Mouse (Mus musculus) heart, embryonic 12.5 days (tissue): ENCODE data around the gene Dlst. TPM values are rescaled to one million over a fixed set of nuclear protein-coding genes. Genes with fewer than 3 reads are reported as not detected.

Experiments
- ATAC-seq: fragments of 200-750 bp; cut with Nextera tagmentation; 2 replicates; pipeline ENCODE4 v1.8.0; 2017; ENCODE audit warnings: moderate TSS enrichment, moderate library complexity; ENCODE audit not compliant: insufficient number of reproducible peaks, low FRiP score
- H3K27ac ChIP-seq: fragments of 300-500 bp; sonication (generic); 2 replicates; pipeline ENCODE4 v1.5.1; 2016; ENCODE audit warnings: mild to moderate bottlenecking, moderate library complexity; ENCODE audit not compliant: poor library complexity, severe bottlenecking
- H3K27me3 ChIP-seq: fragments of 300-500 bp; sonication (generic); replicated peaks from 2 replicates; pipeline ENCODE4 v1.6.1; 2016; ENCODE audit warnings: mild to moderate bottlenecking, moderate library complexity
- H3K36me3 ChIP-seq: fragments of 300-500 bp; sonication (generic); 2 replicates; pipeline ENCODE4 v1.6.1; 2016; ENCODE audit warnings: mild to moderate bottlenecking, moderate library complexity
- H3K4me1 ChIP-seq: fragments of 300-500 bp; sonication (generic); replicated peaks from 2 replicates; pipeline ENCODE4 v1.6.1; 2016; ENCODE audit warnings: mild to moderate bottlenecking
- H3K4me2 ChIP-seq: fragments of 300-500 bp; sonication (generic); 2 replicates; pipeline ENCODE4 v1.6.1; 2016; ENCODE audit warnings: mild to moderate bottlenecking, moderate library complexity
- H3K4me3 ChIP-seq: fragments of 300-500 bp; sonication (generic); 2 replicates; pipeline ENCODE4 v1.5.1; 2016; ENCODE audit warnings: mild to moderate bottlenecking
- H3K9ac ChIP-seq: fragments of 300-500 bp; sonication (generic); 2 replicates; pipeline ENCODE4 v1.6.1; 2016; ENCODE audit warnings: mild to moderate bottlenecking, moderate library complexity
- H3K9me3 ChIP-seq: fragments of 300-500 bp; sonication (generic); replicated peaks from 2 replicates; pipeline ENCODE4 v1.6.1; 2016; ENCODE audit warnings: mild to moderate bottlenecking, moderate library complexity
- WGBS: fragments of 180-500 bp; shearing (Covaris S2); methylation state at CpG from one replicate; pipeline ENCODE4 v1.1.7; 2016; 5-methylcytosine and 5-hydroxymethylcytosine counted together
- polyA plus RNA-seq: library from polyadenylated mRNA; unstranded; fragments of >200 nt; fragmentation: Nextera tagmentation; extraction: Ambion mirVana; gene quantifications from 2 replicates; pipeline ENCODE4 v1.2.1, GENCODE M21; 2016

Gene Dlst
- polyA plus RNA-seq, 1 experiment from 2014 or later: 197 TPM

- no peak overlapping the region for H3K4me2 ChIP-seq
Observed at GRCm38 (mm10) chr12:85170284-85170947, 59.8 kb downstream of the Dlst start.

GRCm38 (mm10) chr12:85170948-85171307 lies 60.3 kb downstream of the Dlst start:
- no peak for ATAC-seq
- Histone ChIP-seq H3K4me3 (no peak overlapping the region), H3K36me3 (peaks cover 13% of the 10 kb centered on the region), H3K4me2 (no peak overlapping the region), H3K9ac (no peak overlapping the region), H3K4me1 (peaks cover 48% of the 10 kb centered on the region), H3K27ac (no peak overlapping the region), H3K9me3 (no peaks in the 10 kb centered on the region), H3K27me3 (0 out of 2 replicates have a peak, but pooled peaks cover 3% of the 10 kb centered on the region)
- whole genome bisulfite sequencing: 67% methylated on average over 3 of the region's 3 CpGs

More at GRCm38 (mm10) chr12:85170284-85170947, 59.8 kb downstream of the Dlst start:
- H3K36me3 ChIP-seq: peaks cover 14% of the 10 kb centered on the region
- no peak overlapping the region for H3K4me3 ChIP-seq
- H3K4me1 ChIP-seq: peaks cover 43% of the 10 kb centered on the region
- H3K27me3 ChIP-seq: 0 out of 2 replicates have a peak, but pooled peaks cover 3% of the 10 kb centered on the region
- no peak overlapping the region for H3K27ac ChIP-seq
- 73% methylated on average over 11 of the region's 11 CpGs for WGBS
- H3K9me3 ChIP-seq: no peaks in the 10 kb centered on the region
- ATAC-seq: no peak
- H3K9ac ChIP-seq: no peak overlapping the region

- WGBS: 53% methylated on average over 7 of the region's 7 CpGs
- Histone ChIP-seq H3K4me3 (no peak overlapping the region), H3K9ac (no peak overlapping the region), H3K4me1 (peaks cover 64% of the 10 kb centered on the region), H3K27me3 (peaks cover 11% of the 10 kb centered on the region), H3K9me3 (no peaks in the 10 kb centered on the region), H3K36me3 (no peaks in the 10 kb centered on the region; the same call in 1 of the 2 replicates), H3K27ac (no peak overlapping the region), H3K4me2 (peak overlapping the region; percentile 8; the same call in 1 of the 2 replicates)
- no peak for ATAC-seq
Observed at GRCm38 (mm10) chr12:85174016-85174415, 63.4 kb downstream of the Dlst start.

- 24% methylated on average over 16 of the region's 16 CpGs for WGBS
- H3K4me1 ChIP-seq: peaks cover 56% of the 10 kb centered on the region
Observed at GRCm38 (mm10) chr12:85175087-85175675, 64.5 kb downstream of the Dlst start.

GRCm38 (mm10) chr12:85175926-85176845 lies 65.6 kb downstream of the Dlst start:
- Histone ChIP-seq H3K4me1 (peaks cover 53% of the 10 kb centered on the region), H3K9ac (peak overlapping the region; percentile 60), H3K27ac (peak overlapping the region; percentile 60)

More at GRCm38 (mm10) chr12:85175087-85175675, 64.5 kb downstream of the Dlst start:
- H3K9me3 ChIP-seq: no peaks in the 10 kb centered on the region
- ATAC-seq: no peak; the same call in 1 of the 2 replicates
- peaks cover 21% of the 10 kb centered on the region for H3K27me3 ChIP-seq
- peak overlapping the region; percentile 38 for H3K4me3 ChIP-seq
- peak overlapping the region; percentile 60 for H3K27ac ChIP-seq
- peak overlapping the region; percentile 60 for H3K9ac ChIP-seq
- H3K36me3 ChIP-seq: no peaks in the 10 kb centered on the region; the same call in 1 of the 2 replicates
- peak overlapping the region; percentile 69 for H3K4me2 ChIP-seq

GRCm38 (mm10) chr12:85176846-85177523 lies 66.4 kb downstream of the Dlst start:
- Histone ChIP-seq H3K4me2 (peak overlapping the region; percentile 69), H3K4me1 (peaks cover 61% of the 10 kb centered on the region), H3K9me3 (no peaks in the 10 kb centered on the region), H3K27ac (no peak overlapping the region), H3K9ac (peak overlapping the region; percentile 33), H3K36me3 (no peaks in the 10 kb centered on the region), H3K27me3 (peaks cover 34% of the 10 kb centered on the region), H3K4me3 (peak overlapping the region; percentile 38)
- ATAC-seq: no peak
- WGBS: 2% methylated on average over 32 of the region's 32 CpGs

More at GRCm38 (mm10) chr12:85175926-85176845, 65.6 kb downstream of the Dlst start:
- no peaks in the 10 kb centered on the region for H3K36me3 ChIP-seq
- peak overlapping the region; percentile 38 for H3K4me3 ChIP-seq
- no peaks in the 10 kb centered on the region for H3K9me3 ChIP-seq
- H3K4me2 ChIP-seq: peak overlapping the region; percentile 69
- 12% methylated on average over 11 of the region's 11 CpGs for WGBS
- peak; percentile 75 for ATAC-seq
- H3K27me3 ChIP-seq: peaks cover 31% of the 10 kb centered on the region

- 79% methylated on average over 10 of the region's 10 CpGs for WGBS
- H3K27ac ChIP-seq: no peak within 1 kb of the TSS
- H3K9me3 ChIP-seq: no peaks in the 10 kb centered on the region
Observed at GRCm38 (mm10) chr12:85177740-85178239, 67.2 kb downstream of the Dlst start, which contains the start of gene Pgf. Pgf (minus strand) TSS chr12:85177790.

GRCm38 (mm10) chr12:85178294-85178693 lies 67.7 kb downstream of the Dlst start:
- Histone ChIP-seq H3K4me3 (no peak overlapping the region), H3K27ac (no peak overlapping the region), H3K9me3 (no peaks in the 10 kb centered on the region), H3K4me2 (no peak overlapping the region), H3K36me3 (no peaks in the 10 kb centered on the region), H3K27me3 (peaks cover 45% of the 10 kb centered on the region), H3K9ac (no peak overlapping the region), H3K4me1 (peaks cover 56% of the 10 kb centered on the region)
- ATAC-seq: no peak
- WGBS: 71% methylated on average over 2 of the region's 2 CpGs

More at GRCm38 (mm10) chr12:85177740-85178239, 67.2 kb downstream of the Dlst start, which contains the start of gene Pgf:
- no peak for ATAC-seq
- peak within 1 kb of the TSS; percentile 38 for H3K4me3 ChIP-seq
- peak within 1 kb of the TSS; percentile 69 for H3K4me2 ChIP-seq
- H3K36me3 ChIP-seq: no peaks in the 10 kb centered on the region
- H3K9ac ChIP-seq: peak within 1 kb of the TSS; percentile 33
- H3K27me3 ChIP-seq: peaks cover 41% of the 10 kb centered on the region
- H3K4me1 ChIP-seq: peaks cover 61% of the 10 kb centered on the region

- WGBS: 26% methylated on average over 17 of the region's 17 CpGs
- H3K4me3 ChIP-seq: no peak overlapping the region
- no peak overlapping the region for H3K27ac ChIP-seq
- no peaks in the 10 kb centered on the region for H3K36me3 ChIP-seq
- peak overlapping the region; percentile 6 for H3K4me2 ChIP-seq
- peaks cover 55% of the 10 kb centered on the region for H3K27me3 ChIP-seq
- no peak overlapping the region for H3K9ac ChIP-seq
- peaks cover 34% of the 10 kb centered on the region for H3K4me1 ChIP-seq
- ATAC-seq: 0 out of 2 replicates have a peak, but pooled peaks have one; percentile 30
- H3K9me3 ChIP-seq: no peaks in the 10 kb centered on the region
Observed at GRCm38 (mm10) chr12:85181475-85182344, 71.1 kb downstream of the Dlst start.
